Mouse (Mus musculus) A20 (cell line): ENCODE data around the gene Gm21915.

Source experiments
- DNase-seq: peaks from one replicate; pipeline ENCODE4 v3.0.0-alpha.2; 2011; ENCODE audit warnings: low read depth, low spot score

Gm21915 gene

DNA sequence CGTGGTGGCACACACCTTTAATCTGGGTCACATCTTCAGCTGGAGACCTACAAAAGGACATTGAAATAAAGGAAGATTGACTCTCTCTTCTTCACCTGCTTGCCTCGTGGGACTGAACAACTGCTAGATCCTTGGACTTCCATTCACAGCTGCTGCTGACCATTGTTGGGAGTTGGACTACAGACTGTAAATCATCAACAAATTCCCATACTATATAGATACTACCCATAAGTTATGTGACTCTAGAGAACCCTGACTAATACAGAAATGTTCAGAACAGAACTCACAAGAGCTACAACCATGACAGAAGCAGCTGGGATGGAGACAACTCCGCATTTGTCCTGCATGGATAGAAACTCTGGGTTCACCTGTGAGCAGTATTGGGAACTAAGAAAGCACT, at the start of gene Gm21915:
Gene Gm21915, plus strand, starts transcription at position 301 of the 400 bp plus-strand sequence.
- DNase-seq: no peak

DNA sequence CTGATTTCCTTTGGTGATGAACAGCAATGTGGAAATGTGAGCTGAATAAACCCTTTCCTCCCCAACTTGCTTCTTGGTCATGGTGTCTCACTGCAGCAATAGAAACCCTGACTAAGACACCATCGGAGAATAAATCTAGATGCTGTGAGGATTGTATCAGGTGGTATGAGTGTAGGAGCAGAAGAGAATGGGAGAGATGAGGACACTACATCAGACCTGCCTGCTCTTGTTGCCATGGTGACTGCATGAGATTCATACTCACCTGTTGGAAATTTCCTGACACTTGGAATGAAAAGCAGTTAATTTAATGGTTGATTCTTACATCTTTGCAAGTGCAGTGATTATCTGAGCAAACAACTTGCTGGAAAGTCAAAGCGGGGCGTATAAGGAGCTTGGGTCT, 48.1 kb upstream of the Gm21915 start:
- DNase-seq: no peak

DNA sequence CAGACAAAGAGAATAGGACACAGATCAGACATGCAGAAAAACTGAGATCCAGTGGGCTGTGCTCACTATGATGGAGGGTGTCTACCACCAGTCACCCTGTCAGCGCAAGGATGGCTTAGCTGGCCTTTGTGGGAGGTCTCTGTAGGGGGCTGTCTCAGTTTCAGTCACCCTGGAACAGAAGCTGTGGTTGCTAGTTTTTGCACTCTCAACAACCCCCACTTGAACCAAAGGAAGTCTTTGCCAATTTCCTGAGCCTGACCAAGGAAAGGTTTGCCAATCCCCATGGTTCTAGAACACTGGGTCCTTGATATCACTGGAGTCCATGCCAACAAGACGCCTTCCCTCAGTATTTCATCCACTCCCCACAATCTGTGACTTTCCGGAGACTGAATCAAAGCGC, 47.6 kb upstream of the Gm21915 start:
- no peak for DNase-seq

DNA sequence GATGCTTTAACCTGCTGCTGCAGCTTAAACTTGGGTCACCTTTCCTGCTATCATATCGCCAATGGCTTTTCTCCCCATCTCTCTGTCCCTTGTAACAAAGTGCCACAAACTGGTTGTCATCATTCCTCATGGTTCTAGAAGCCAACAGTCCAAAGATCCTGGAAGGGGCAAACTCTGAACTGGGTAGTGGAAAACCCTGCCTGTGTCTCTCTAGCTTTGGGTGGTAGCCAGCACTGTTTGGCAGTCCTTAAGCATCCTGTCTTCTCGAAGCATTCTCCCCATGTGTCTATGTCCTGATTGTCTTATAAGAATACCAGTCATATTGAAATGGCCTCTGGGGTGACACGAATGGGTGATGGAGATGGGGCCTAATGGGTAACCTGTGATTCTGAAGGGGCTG, 45.1 kb upstream of the Gm21915 start:
- no peak for DNase-seq

DNA sequence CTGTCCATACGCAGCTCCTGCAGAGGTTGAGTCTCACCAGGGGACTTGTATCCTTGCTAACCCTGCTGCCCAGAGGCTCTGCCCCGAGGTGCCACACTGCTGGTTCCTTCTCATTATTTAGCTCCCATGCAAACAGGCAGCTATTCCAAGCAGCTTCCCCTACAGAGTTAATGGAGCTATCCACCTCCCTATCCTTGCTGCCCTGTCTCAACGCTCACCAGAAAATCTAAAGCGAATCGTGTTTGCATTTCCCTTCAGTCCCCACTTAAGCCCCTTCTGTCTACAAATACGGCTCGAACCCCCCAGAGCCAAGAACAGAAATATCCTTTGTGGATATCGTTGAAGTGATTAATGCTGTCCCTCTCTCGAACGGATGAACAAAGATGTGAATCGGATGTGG, 43.8 kb upstream of the Gm21915 start:
- no peak for DNase-seq

DNA sequence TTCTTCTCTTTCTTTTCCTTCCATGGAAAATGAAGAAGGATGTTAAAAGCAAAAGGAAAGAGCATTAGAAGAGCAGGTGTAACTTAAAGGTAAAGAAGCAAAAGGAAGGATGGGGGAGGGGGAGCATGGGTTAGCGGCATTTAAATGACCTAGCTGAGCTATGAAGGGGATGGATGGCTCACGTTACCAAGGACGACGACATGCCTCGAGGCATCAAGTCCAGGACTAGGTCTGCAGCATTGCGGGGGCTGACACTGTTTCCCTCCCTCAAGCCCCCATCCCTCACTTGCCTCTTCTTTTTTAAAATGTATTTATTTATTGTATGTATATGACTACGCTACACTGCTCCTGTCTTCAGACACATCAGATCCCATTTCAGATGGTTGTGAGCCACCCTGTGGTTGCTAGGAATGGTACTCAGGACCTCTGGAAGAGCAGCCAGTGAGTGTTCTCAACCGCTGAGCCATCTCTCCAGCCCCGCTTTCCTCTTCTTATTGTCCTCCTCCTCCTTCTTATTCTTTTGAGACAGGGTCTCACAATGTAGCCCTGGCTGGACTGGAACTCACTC, 43.2 kb upstream of the Gm21915 start:
- no peak for DNase-seq

DNA sequence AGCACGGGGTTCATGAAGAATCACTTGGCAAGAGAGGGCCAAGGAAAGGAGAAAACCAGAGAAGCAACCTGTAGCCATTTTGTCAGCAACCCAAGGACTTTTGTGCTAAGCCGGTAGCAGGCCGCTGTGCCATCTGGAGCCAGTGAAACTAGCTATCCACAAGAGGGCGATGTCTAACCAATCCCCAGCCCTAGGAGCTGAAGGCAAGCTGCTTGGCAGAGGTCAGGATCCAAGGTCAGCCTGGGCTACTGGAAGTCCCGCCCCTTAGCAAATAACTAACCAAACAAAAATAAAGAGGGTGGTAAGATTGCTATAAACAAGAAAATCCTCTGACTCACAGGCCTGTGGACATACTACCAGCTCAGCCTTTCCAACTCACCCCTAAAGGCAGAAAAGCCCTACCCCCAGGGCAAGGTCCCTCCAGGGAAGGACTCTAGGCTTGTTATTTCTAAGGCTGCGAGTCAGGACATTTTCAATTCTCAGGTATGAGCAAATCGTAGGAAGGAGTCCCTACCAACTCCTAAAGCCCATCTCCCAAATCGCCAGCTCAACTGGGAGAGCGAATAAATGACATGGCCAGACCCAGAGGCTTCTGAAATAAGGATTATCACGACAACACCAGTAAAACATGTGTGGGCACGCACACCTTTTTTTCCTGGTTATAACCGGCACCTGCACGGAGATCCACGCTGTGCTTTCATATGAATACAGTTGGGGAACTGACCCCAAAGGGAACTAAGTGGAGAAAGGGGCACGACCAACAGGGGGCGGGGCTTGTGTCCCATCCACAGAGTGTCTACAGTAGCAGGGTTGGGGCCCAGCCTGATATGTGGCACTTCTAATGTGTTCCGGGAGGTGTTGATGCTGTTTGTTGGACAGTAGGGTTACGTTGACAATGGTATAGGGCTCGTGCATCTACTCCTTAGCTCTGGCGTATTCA, 42.0 kb upstream of the Gm21915 start:
- DNase-seq: peak; percentile 78

DNA sequence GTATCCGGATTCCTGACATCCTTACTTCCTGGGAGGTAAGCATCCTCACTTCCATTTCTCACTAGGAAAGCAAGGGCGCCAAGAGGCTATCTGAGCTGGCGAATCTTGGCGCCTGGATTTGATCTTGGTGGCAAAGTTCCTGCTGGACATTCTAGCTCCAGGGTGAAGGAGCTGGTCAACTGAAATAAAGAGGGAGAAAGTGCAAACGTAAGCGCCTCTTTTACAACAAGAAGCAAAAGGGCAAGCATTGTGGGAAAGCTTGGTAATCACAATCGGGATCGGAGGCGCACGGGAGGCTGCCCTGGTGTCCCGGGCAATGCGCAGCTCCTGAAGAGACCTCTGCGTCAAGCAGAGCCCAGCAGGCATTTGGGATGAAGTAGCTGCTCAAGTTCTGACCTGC, 41.0 kb upstream of the Gm21915 start:
- no peak for DNase-seq

DNA sequence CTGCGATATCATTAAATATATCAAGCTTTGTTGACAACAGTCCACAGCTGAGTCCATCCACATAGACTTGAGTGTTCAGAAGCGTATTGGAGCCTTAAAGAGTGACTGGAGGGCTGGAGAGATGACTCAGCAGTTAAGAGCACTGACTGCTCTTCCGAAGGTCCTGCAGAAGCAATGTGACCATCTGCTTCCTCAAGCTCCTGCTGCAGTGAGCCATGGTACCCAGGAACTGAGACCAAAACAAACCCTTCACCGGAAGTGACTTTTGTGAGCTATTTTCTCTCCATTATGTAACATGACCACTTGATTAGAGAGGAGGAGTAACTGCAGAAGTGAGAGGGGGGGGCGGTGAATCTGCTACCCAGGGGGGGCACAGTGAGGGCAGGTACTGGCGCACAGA, 39.3 kb upstream of the Gm21915 start:
- DNase-seq: peak; percentile 15

DNA sequence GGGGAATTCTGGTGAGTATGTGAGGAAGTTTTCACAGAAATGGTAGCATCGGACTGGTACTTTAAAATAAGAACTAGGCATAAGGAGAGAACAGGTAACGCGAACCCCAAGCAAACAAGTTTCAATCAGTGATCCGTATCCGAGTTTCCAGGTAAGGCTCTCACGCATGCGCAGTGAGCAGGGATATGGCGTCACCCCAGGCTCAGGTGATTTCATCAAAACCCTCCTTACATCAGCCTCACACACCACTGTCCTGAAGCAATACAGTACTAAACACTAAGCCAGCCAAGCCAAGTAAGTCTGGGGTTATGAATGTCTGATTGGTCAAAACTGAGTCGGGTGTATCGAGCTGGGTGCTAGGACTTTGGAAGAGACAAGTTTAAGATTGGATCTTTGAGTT, 38.9 kb upstream of the Gm21915 start:
- DNase-seq: no peak

DNA sequence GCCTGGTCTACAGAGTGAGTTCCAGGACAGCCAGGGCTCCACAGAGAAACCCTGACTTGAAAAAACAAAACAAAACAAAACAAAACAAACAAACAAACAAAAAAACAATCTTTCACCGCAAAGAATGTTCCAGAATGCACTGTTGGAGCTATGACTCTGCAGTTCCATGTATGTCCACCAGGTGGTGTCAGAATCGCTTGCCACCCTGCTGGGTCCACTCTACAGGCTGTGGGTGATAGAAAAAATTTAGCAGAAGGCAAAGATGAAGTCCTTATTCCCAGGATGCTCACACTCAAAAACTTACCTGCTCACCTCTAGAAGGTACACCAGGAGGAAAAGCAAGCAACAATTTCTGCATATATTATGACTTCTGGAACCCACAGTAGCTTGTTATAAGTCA, 34.4 kb upstream of the Gm21915 start:
- DNase-seq: peak; percentile 64

DNA sequence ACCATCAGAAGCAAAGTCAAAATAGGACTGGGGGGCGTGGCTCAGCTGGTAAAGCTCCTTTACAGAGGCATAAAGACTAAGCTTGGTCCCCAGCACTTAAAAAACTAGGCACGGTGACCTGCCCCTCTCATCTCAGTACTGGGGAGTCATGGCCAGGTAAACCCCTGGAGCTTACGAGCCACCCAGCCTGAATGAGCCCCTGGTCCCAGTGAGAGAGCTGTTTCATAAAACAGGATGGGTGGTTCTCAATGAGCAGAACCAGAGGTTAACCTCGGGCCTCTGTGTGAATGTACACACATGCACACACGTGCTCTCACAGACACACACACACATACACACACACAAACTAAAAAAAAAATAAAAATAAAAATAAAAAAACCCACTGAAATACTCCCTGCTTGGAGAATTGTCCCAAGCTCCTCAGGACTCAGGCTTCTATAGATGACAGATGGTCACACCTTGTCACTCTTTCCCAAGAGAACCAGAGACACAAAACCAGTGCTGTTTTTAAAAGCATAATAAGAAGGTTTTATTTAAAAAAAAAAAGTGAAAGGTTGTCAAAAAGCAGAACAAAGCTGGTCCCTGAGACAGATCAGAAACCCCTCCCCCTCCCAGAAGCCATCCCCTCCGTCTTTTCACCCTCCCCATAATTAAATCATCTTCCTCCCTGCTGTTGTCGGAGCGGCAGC, 32.6 kb upstream of the Gm21915 start:
- no peak for DNase-seq

DNA sequence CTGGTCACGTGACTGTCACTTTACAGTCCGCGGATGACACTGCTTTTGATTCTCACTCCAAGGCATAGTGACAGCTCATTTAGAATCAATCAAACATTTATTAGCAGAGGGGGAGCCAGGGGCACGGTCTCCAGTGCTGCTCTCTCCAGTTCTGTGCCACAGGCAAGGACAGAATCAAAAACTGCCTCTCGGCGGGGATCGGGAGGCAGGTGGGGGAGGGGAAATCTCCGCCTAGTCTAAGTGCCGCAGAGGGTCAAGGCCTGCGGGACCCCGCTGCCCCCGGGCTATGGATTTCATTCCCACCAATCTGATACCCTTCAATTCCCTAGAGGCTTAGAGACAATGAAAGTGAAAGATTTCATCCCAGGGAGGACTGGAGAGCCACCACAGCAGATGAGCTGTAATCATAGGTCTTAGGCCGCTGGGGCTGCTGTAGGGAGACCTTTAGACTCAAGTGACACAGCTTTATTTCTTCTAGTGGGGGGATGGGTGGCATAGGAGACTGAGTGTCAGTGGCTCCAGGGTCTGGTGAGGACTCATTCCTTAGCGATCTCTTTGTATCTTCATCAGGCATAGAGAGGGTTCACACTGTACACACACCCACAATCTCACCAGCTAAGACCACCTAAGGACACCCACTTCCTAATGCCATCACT, 31.9 kb upstream of the Gm21915 start:
- no peak for DNase-seq

DNA sequence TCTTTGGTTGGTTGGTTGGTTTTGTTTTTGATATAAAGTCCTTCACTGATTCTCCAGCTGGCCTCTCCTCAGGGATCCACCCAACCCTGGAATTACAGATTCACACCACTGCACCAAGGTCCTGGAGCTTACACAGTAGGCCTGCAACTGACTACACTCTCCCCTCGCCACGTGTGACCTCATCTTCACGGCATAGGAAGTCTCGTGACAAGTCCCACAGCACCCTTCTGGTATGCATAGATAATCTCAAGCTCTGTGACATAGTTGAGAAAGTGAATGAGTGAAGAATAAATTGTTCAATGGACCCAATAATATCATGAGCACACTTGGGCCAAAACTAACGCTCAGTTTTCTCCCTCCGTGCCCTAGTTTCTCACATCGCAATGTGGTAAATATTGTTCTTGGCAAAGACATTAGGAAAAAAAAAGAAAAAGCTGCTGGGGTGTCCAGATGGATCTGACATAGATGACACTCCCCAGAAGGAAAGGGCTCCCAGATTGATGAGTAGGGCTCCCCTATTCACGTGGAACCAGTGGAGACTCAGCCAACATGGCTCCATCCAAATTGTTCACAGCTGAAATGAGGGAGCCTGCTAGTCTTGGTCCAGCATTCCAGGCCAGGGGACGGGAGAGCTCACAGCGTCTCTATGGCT, 30.8 kb upstream of the Gm21915 start:
- no peak for DNase-seq

DNA sequence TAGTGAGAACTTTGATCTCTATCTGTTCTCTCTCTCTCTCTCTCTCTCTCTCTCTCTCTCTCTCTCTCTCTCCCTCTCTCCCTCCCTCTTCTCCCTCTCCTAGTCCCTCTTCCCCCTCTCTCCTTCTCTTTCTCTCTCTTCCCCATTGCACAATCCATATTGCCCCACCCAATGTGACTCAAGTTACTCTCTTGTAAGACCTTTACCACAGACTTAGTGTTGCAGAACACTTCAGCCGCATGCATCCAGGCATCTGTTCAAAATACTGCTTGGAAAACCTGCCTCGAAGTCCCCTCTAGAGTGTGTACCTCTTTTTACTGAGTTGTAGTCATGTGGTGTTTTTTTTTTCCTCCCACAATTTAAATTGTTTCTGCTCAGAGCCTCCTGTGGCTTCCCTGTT, 29.1 kb upstream of the Gm21915 start:
- no peak for DNase-seq

DNA sequence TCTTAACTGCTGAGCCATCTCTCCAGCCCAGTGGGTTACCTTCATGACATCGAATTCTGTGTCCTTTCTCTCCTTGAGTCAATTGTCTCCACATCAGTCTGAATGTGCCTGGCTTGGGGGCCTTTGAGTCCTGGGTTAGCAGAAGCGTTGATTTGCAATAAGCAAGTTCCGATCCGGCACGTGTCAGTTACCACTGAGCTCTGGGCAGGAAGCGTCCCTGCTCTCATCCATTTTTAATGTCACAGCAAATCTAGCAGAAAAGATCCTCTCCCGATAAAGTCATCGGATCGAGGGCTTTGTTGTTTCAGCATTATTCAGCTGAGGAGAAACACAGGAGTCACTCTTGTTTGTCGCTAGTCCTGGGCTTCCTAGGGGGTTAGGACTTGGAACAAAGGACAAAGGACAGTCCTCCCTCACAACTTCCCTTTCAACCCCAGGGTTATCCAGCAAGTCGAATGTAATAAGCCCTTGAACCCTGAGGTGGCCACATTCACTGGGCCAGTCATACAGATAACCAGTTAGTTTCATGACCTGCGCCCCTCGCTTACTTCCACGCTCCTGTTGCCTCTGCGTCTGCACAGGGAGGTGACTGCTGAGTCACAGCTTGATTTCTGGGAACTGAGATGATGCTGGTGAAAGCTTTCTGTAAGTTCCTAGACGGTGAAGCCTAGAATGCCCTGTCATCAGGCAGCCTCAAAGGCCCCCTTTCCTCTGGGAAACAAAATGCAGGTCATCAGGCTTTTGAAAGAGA, 27.8 kb upstream of the Gm21915 start:
- no peak for DNase-seq

DNA sequence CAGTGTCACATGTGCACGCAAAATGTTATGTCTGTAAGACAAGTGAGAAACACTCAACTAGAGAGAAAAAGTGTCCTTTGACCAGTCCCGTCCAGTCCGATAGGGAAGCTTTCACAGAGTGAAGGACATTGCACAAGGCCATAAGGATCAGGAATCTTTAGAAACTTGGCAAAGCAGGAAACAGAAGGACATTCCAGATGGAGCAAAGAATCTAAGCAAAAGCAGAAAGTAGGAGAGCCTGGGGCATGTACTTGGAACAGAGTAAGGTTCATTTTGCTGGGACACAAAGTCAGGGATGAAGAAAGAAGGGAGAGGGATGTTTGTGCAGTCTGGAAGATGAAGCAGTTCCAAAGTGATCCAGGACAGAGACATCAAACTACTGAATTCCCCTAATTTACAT, 21.0 kb upstream of the Gm21915 start:
- DNase-seq: no peak

DNA sequence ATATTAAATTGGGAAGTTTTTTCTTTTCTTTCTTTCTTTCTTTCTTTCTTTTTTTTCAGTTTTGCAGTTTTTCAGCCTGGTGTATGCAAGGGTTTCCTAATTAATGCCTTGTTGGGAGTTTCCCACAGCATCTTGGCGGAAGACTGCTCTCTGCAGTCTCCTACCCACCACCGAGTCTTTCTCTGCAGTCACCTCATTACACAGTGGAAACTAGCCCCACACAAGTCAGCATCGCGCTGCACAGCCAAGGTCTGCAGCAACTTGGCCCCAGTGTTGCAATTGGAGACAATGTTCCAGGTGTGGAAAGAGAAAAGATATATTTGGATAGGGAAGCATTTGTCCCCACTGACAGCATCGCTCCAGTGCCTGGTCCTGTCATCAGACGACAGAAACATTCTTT, 20.4 kb upstream of the Gm21915 start:
- no peak for DNase-seq

DNA sequence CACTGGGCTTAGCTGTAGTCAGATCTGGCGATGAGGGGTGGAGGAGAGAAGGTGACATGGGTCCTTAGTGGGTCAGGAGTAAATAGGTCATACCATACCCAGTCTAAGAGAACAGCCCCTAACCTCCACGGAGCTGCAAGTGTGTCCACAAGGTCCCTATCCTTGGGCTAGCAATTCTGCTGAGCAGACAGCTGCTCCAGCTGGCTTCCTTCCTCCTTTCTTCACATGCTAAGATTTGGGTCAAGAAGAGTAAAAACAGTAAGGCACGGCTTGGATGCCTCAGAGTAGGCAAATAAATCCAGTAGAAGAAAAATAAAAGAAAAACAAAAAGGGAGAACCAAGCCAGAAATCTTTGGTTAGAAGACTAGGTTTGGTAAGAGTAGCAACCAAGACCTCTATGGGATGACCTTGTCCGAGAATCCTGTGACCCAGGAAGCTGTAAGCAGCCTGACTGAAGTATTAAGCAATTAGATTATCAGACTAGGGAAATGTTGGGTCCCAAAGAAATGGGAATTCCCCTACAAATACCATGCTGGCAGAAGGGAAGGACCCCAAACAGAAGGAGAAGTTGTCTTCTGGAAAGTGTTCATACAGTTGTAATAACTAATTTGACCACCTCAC, 19.1 kb upstream of the Gm21915 start:
- no peak for DNase-seq

DNA sequence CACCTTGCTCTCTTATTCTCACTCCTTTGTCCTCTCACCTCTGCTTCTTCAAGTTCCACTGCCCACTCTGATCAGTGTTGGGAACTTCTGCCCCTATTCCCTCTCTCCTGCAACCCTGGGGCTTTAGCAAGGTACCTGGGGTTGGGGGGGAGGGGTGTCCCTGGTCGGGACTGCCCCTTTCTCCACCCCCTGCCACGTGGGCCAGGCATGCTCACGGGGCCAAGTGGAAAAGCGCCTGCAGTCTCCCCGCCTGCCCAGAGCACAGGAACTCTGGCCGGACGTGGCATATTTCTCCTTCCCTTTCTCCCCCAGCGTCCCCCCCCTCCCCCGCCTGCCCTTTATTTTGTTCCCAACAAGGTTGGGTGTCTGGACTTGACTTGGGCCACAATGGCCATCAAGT, 17.7 kb upstream of the Gm21915 start:
- DNase-seq: no peak
